In genomic region chr5:123152901-123153300, GRCm38 (mm10) we compare ENCODE assay signal across 25 mouse cellular contexts. TPM values are rescaled to one million over a fixed set of nuclear protein-coding genes. Genes with fewer than 3 reads are reported as not detected.
A peak's percentile ranks its signal among the peaks of the same experiment; 100 is the strongest.
DNase-seq lines count a peak whose midpoint lies in the region; ATAC-seq and TF ChIP-seq lines count a peak whose summit lies in the region.
"Had no signal": no experiment of that assay in that cellular context is flagged by ENCODE, and none has a peak within 500 bp of the region (broad histone marks: within the 10 kb centered on the region; RNA-seq: fewer than 3 reads in every experiment).

No protein-coding gene starts in this region.

- H3K27me3 ChIP-seq in intestine, postnatal 0 days (replicated peaks; ENCODE audit: control insufficient read depth, insufficient read depth, low read length), result no peaks in the 10 kb centered on the region
- H3K27me3 ChIP-seq in intestine, embryonic 15.5 days (replicated peaks), result no peaks in the 10 kb centered on the region
- H3K27me3 ChIP-seq in thymus, adult 2 months (ENCODE audit: control insufficient read depth, insufficient read depth, low read length), result no peaks in the 10 kb centered on the region
- no peaks in the 10 kb centered on the region for H3K27me3 ChIP-seq in stomach, postnatal 0 days (ENCODE audit: control insufficient read depth, insufficient read depth, low read length)
- H3K27me3 ChIP-seq: kidney, embryonic 15.5 days; limb, embryonic 13.5 days; liver, embryonic 15.5 days; midbrain, embryonic 12.5 days had no signal

- 0 out of 2 replicates have a peak overlapping the region, but pooled peaks have one; percentile 23 for H3K27ac ChIP-seq in intestine, postnatal 0 days (ENCODE audit: low read depth, low read length)
- H3K27ac ChIP-seq in intestine, embryonic 15.5 days, result no peak overlapping the region
- H3K27ac ChIP-seq in bone marrow, adult 2 months (ENCODE audit: control insufficient read depth, insufficient read depth, low read depth, low read length, poor library complexity), result peak overlapping the region; percentile 37; the same call in 1 of the 2 replicates
- peak overlapping the region; percentile 71 for H3K27ac ChIP-seq in thymus, adult 2 months (ENCODE audit: control insufficient read depth, insufficient read depth, low read length)
- H3K27ac ChIP-seq in stomach, postnatal 0 days (replicated peaks), result no peak overlapping the region
- H3K27ac ChIP-seq in gastrocnemius, adult 2 months, result no peak overlapping the region
- H3K27ac ChIP-seq: hindbrain, embryonic 10.5 days; kidney, embryonic 15.5 days; limb, embryonic 13.5 days; liver, embryonic 15.5 days; macrophage; midbrain, embryonic 12.5 days had no signal

- intact Hi-C loops in gastrocnemius, adult 2 months (cut with DNase I), result no loop called here

- 78% methylated on average over 1 of the region's 1 CpGs for WGBS in intestine, postnatal 0 days
- 81% methylated on average over 1 of the region's 1 CpGs for WGBS in intestine, embryonic 15.5 days
- WGBS in bone marrow, adult 2 months, result 15% methylated on average over 1 of the region's 1 CpGs
- 6% methylated on average over 1 of the region's 1 CpGs for WGBS in thymus, adult 2 months
- 77% methylated on average over 1 of the region's 1 CpGs for WGBS in stomach, postnatal 0 days

- H3K9me3 ChIP-seq in intestine, postnatal 0 days (ENCODE audit: control insufficient read depth), result no peaks in the 10 kb centered on the region
- no peaks in the 10 kb centered on the region for H3K9me3 ChIP-seq in intestine, embryonic 15.5 days
- H3K9me3 ChIP-seq in stomach, postnatal 0 days (ENCODE audit: control insufficient read depth, low read length), result no peaks in the 10 kb centered on the region
- H3K9me3 ChIP-seq: hindbrain, embryonic 10.5 days; kidney, embryonic 15.5 days; limb, embryonic 13.5 days; liver, embryonic 15.5 days; midbrain, embryonic 12.5 days had no signal

- TF ChIP-seq POLR2A in bone marrow, adult 2 months (IDR thresholded peaks at IDR 0.05; ENCODE audit: borderline replicate concordance, control insufficient read depth, low read depth, low read length), result no peak
- TF ChIP-seq POLR2A in thymus, adult 2 months (IDR thresholded peaks at IDR 0.05; ENCODE audit: control insufficient read depth, extremely low read depth, insufficient read depth, low read length, poor library complexity), result no peak

- H3K4me1 ChIP-seq in intestine, postnatal 0 days (replicated peaks; ENCODE audit: control insufficient read depth, insufficient read depth, low read length), result peaks cover 14% of the 10 kb centered on the region; the same call in 1 of the 2 replicates
- H3K4me1 ChIP-seq in intestine, embryonic 15.5 days (replicated peaks), result peaks cover 31% of the 10 kb centered on the region
- peaks cover 15% of the 10 kb centered on the region for H3K4me1 ChIP-seq in bone marrow, adult 2 months (ENCODE audit: control insufficient read depth, insufficient read depth, low read length)
- H3K4me1 ChIP-seq in thymus, adult 2 months (replicated peaks; ENCODE audit: control insufficient read depth, insufficient read depth, low read length), result peaks cover 46% of the 10 kb centered on the region
- peaks cover 4% of the 10 kb centered on the region for H3K4me1 ChIP-seq in stomach, postnatal 0 days (replicated peaks; ENCODE audit: control insufficient read depth, insufficient read depth)

- no peak overlapping the region for H3K4me3 ChIP-seq in intestine, postnatal 0 days (ENCODE audit: low read depth, low read length)
- no peak overlapping the region for H3K4me3 ChIP-seq in intestine, embryonic 15.5 days (replicated peaks)
- H3K4me3 ChIP-seq in bone marrow, adult 2 months (replicated peaks; ENCODE audit: control insufficient read depth, low read depth, low read length), result peak overlapping the region; percentile 22
- no peak overlapping the region for H3K4me3 ChIP-seq in thymus, adult 2 months (ENCODE audit: control insufficient read depth, insufficient read depth, low read length)
- no peak overlapping the region for H3K4me3 ChIP-seq in stomach, postnatal 0 days (ENCODE audit: low read depth, low read length)
- no peak overlapping the region for H3K4me3 ChIP-seq in gastrocnemius, adult 2 months
- H3K4me3 ChIP-seq: hindbrain, embryonic 10.5 days; kidney, embryonic 15.5 days; limb, embryonic 13.5 days; liver, embryonic 15.5 days; midbrain, embryonic 12.5 days had no signal

- peak; percentile 59 for DNase-seq in thymus, adult 2 months
- DNase-seq in thymus, postnatal 4 days, result peak; percentile 59
- no peak for DNase-seq in stomach, postnatal 0 days (ENCODE audit: low spot score)
- no peak for DNase-seq in gastrocnemius, adult 2 months
- DNase-seq: adrenal gland, postnatal 10 days; kidney, adult 11 months; kidney, postnatal 36 days; layer of hippocampus, postnatal 36 days had no signal

- H3K36me3 ChIP-seq in intestine, postnatal 0 days (ENCODE audit: control insufficient read depth, insufficient read depth), result peaks cover 70% of the 10 kb centered on the region
- H3K36me3 ChIP-seq in intestine, embryonic 15.5 days, result peaks cover 54% of the 10 kb centered on the region
- H3K36me3 ChIP-seq in thymus, adult 2 months (ENCODE audit: control insufficient read depth, insufficient read depth, low read length), result peaks cover 39% of the 10 kb centered on the region
- H3K36me3 ChIP-seq in stomach, postnatal 0 days (ENCODE audit: control insufficient read depth, insufficient read depth, low read length), result peaks cover 31% of the 10 kb centered on the region

- no peak for ATAC-seq in intestine, postnatal 0 days
- ATAC-seq in intestine, embryonic 15.5 days, result no peak
- no peak for ATAC-seq in stomach, postnatal 0 days (ENCODE audit: low FRiP score, low TSS enrichment)
- ATAC-seq: hindbrain, embryonic 16.5 days had no signal

- no peak for TF ChIP-seq EP300 in stomach, postnatal 0 days (optimal IDR thresholded peaks at IDR 0.05)

- H3K9ac ChIP-seq in intestine, postnatal 0 days (ENCODE audit: low read depth, low read length), result no peak overlapping the region
- H3K9ac ChIP-seq in intestine, embryonic 15.5 days, result no peak overlapping the region
- H3K9ac ChIP-seq in stomach, postnatal 0 days (ENCODE audit: low read length), result no peak overlapping the region
- H3K9ac ChIP-seq: kidney, embryonic 15.5 days; limb, embryonic 13.5 days; liver, embryonic 15.5 days; midbrain, embryonic 12.5 days had no signal

- no peak for TF ChIP-seq CTCF in intestine, postnatal 0 days (IDR thresholded peaks at IDR 0.05; ENCODE audit: low read depth)
- TF ChIP-seq CTCF in bone marrow, adult 2 months (IDR thresholded peaks at IDR 0.05; ENCODE audit: control insufficient read depth, insufficient read depth, low read length), result no peak
- TF ChIP-seq CTCF in thymus, adult 2 months (IDR thresholded peaks at IDR 0.05; ENCODE audit: borderline replicate concordance, control insufficient read depth, extremely low read depth, insufficient read depth, low read length, poor library complexity), result no peak
- TF ChIP-seq CTCF in stomach, postnatal 0 days (IDR thresholded peaks at IDR 0.05; ENCODE audit: low read depth), result no peak
- TF ChIP-seq CTCF in gastrocnemius, adult 2 months (IDR thresholded peaks at IDR 0.05), result no peak

- H3K4me2 ChIP-seq in intestine, postnatal 0 days (replicated peaks; ENCODE audit: low read depth), result no peak overlapping the region
- no peak overlapping the region for H3K4me2 ChIP-seq in intestine, embryonic 15.5 days (replicated peaks)
- no peak overlapping the region for H3K4me2 ChIP-seq in stomach, postnatal 0 days (replicated peaks; ENCODE audit: low read depth)
- H3K4me2 ChIP-seq: heart, embryonic 11.5 days; kidney, embryonic 15.5 days; limb, embryonic 13.5 days; liver, embryonic 15.5 days; midbrain, embryonic 12.5 days had no signal

RNA-seq across cellular contexts. Expression of gene Setd1b, which starts 10.9 kb away (rescaled TPM):
- polyA plus RNA-seq in intestine, postnatal 0 days (2015; fragmentation: Nextera tagmentation; extraction: Ambion mirVana), result 5.4 and 6.7 TPM in 2 replicates
- polyA plus RNA-seq in intestine, embryonic 15.5 days (2015; fragmentation: Nextera tagmentation; extraction: Ambion mirVana), result 7.6 and 8.4 TPM in 2 replicates
- 27.7 and 34.2 TPM in 2 replicates for polyA plus RNA-seq in bone marrow, adult 2 months (2011; ENCODE audit: insufficient read depth, insufficient read length, low replicate concordance, missing spikeins)
- 45.5 and 66.9 TPM in 2 replicates for polyA plus RNA-seq in thymus, adult 2 months (2012; rRNA removed)
- polyA plus RNA-seq in stomach, postnatal 0 days (2015; fragmentation: Nextera tagmentation; extraction: Ambion mirVana), result 4.5 and 4.7 TPM in 2 replicates
- 10 to 100 TPM in 1 of 2 experiments, 1 to 10 TPM in 1; 9.8 to 11.3 TPM for total RNA-seq in gastrocnemius, adult 2 months (2021)

RNA-seq across cellular contexts. Expression of gene Psmd9, which starts 16.3 kb away (rescaled TPM):
- polyA plus RNA-seq in intestine, postnatal 0 days (2015; fragmentation: Nextera tagmentation; extraction: Ambion mirVana), result 50.9 and 57.5 TPM in 2 replicates
- 68.5 and 69.1 TPM in 2 replicates for polyA plus RNA-seq in intestine, embryonic 15.5 days (2015; fragmentation: Nextera tagmentation; extraction: Ambion mirVana)
- polyA plus RNA-seq in bone marrow, adult 2 months (2011; ENCODE audit: insufficient read depth, insufficient read length, low replicate concordance, missing spikeins), result 70.7 and 83.3 TPM in 2 replicates
- polyA plus RNA-seq in thymus, adult 2 months (2012; rRNA removed), result 32.7 and 34.7 TPM in 2 replicates
- polyA plus RNA-seq in stomach, postnatal 0 days (2015; fragmentation: Nextera tagmentation; extraction: Ambion mirVana), result 48.6 and 51.4 TPM in 2 replicates
- total RNA-seq in gastrocnemius, adult 2 months (2021), result 10 to 100 TPM; 13.3 to 16.9 TPM

RNA-seq across cellular contexts. Expression of gene Rhof, which starts 20.4 kb away (rescaled TPM):
- 17.0 TPM in 2 replicates for polyA plus RNA-seq in intestine, postnatal 0 days (2015; fragmentation: Nextera tagmentation; extraction: Ambion mirVana)
- 1.7 and 2.3 TPM in 2 replicates for polyA plus RNA-seq in intestine, embryonic 15.5 days (2015; fragmentation: Nextera tagmentation; extraction: Ambion mirVana)
- 4.0 and 7.2 TPM in 2 replicates for polyA plus RNA-seq in bone marrow, adult 2 months (2011; ENCODE audit: insufficient read depth, insufficient read length, low replicate concordance, missing spikeins)
- 45.1 and 51.9 TPM in 2 replicates for polyA plus RNA-seq in thymus, adult 2 months (2012; rRNA removed)
- polyA plus RNA-seq in stomach, postnatal 0 days (2015; fragmentation: Nextera tagmentation; extraction: Ambion mirVana), result 18.6 and 22.3 TPM in 2 replicates
- under 1 TPM; 0.28 to 0.36 TPM for total RNA-seq in gastrocnemius, adult 2 months (2021)

RNA-seq across cellular contexts. Expression of gene Hpd, which starts 29.6 kb away (rescaled TPM):
- polyA plus RNA-seq in intestine, postnatal 0 days (2015; fragmentation: Nextera tagmentation; extraction: Ambion mirVana), result 3.9 and 4.7 TPM in 2 replicates
- 4.7 and 6.8 TPM in 2 replicates for polyA plus RNA-seq in intestine, embryonic 15.5 days (2015; fragmentation: Nextera tagmentation; extraction: Ambion mirVana)
- 3.2 and 21.0 TPM in 2 replicates for polyA plus RNA-seq in bone marrow, adult 2 months (2011; ENCODE audit: insufficient read depth, insufficient read length, low replicate concordance, missing spikeins)
- polyA plus RNA-seq in thymus, adult 2 months (2012; rRNA removed), result 1.5 and 6.0 TPM in 2 replicates
- 0.69 and 0.99 TPM in 2 replicates for polyA plus RNA-seq in stomach, postnatal 0 days (2015; fragmentation: Nextera tagmentation; extraction: Ambion mirVana)
- total RNA-seq in gastrocnemius, adult 2 months (2021), result not detected
- total RNA-seq: common myeloid progenitor, adult 5-6 weeks; layer of hippocampus, adult 8-10 months; layer of hippocampus, postnatal 36 days; left cerebral cortex, postnatal 14 days had no signal
- polyA plus RNA-seq: brain, embryonic 14.5 days; forebrain, embryonic 11.5 days; heart, embryonic 11.5 days; heart, postnatal 0 days; hindbrain, embryonic 10.5 days; hindbrain, embryonic 16.5 days; limb, embryonic 13.5 days; macrophage; midbrain, embryonic 12.5 days had no signal

Comparison
In these comparisons a context has a peak if more than half of its experiments do, and no peak if none do; other contexts are left out.
1. H3K27ac ChIP-seq: peak in intestine, postnatal 0 days (single experiment), bone marrow, adult 2 months (single experiment) and thymus, adult 2 months (single experiment); none in intestine, embryonic 15.5 days (single experiment), stomach, postnatal 0 days (single experiment) and gastrocnemius, adult 2 months (single experiment).
2. DNase-seq: peak in thymus, adult 2 months (single experiment) and thymus, postnatal 4 days (single experiment); none in stomach, postnatal 0 days (single experiment) and gastrocnemius, adult 2 months (single experiment).